Mouse (Mus musculus) frontal cortex, postnatal 14 days (tissue): ENCODE data around the gene Il2rg.
A peak's percentile ranks its signal among the peaks of the same experiment; 100 is the strongest.

Experiments
- DNase-seq, 2 experiments: peaks; one replicate each; pipeline ENCODE4 v3.0.0; 2022; ENCODE audit warnings: low spot score in 2 of 2

The Il2rg gene

GRCm38 (mm10) chrX:101268025-101268754 is at the start of gene Il2rg:
TSS of gene Il2rg (minus strand) at chrX:101268255.
- no peak for DNase-seq

DNA sequence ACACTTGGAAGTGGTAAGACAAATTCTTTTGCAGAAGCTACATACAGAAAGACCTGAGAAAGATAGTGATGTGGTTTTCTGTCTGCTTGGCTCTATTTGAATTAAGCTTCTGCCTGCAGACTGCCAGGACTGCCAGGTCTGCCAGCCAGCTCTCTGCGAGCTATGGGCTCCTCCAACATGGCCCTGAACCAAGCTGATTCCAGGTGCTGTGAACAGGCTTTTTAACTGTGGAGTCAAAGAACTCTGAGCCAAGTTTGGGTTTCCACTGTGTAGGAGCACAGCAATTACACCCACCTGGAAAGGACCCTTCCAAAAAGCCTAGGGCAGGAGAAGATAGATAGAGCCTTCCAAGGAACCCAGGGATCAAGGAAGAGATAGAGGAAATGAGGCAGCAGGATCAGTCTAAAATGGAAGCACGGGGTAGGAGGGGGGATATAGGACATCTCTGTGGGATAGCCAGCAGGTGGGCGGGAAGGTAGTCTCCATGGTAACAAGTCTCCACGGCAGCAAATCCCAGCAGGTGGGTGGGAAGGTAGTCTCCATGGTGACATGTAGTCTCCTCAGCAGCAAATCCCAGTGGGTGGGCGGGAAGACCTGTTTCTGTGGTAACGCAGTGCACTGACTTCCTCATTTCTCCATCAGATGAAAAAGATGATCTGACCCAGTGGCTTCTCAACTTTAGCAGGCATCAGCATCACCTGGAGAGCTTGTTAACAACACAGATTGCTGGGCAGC is 45.7 kb upstream of the Il2rg start:
- DNase-seq: peak; percentile 64 to 78

- DNase-seq: no peak
Measured at GRCm38 (mm10) chrX:101309299-101309698, 41.2 kb upstream of the Il2rg start.

DNA sequence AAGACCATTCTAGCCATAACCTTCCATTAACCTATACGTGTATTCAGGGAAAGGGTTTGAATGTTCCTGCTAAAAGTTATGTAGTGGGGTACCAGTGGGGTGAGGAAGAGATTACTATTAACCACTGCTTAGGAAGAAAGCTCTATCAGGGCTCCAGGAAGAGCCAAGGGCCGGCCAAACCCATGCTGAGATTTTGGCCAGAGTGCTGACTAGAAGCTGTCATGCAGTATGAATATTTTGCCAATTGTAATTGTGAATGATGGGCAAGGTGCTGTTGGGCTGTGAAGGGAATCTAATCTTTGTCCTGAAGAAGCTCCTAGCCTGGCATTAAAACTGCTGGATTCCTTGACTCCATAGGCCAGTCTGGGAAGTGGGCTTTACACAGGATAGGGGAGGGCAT is 36.6 kb upstream of the Il2rg start:
- DNase-seq: no peak

- DNase-seq: no peak
Measured at GRCm38 (mm10) chrX:101301654-101302053, 33.6 kb upstream of the Il2rg start.

DNA sequence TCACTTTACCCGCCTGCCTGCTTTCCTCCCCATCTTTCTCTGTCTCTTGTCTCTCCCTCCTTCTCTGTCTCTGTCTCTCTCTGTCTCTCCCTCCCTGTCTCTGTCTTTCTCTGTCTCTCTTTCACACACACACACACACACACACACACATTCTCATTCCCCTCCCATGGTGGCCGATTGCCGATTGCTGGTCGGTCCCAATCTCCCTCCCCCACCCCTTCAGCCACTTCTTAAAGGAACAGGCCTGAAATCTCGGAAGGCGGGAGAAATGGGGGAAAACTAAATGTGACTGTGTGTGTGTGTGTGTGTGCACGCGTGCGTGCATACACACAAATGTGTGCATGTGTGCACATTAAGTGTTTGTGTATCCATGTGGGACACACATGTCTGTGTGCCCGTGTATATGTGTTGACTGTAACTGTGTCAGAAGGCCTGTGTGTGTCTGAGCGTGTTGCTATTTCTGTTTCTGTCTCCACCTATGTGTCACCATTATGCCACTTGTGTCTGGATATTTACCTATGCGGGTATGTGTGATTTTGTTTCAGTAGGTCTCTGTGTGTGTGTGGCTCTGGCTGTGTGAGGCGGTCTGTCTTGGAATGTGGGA is 32.5 kb upstream of the Il2rg start:
- DNase-seq: no peak

DNA sequence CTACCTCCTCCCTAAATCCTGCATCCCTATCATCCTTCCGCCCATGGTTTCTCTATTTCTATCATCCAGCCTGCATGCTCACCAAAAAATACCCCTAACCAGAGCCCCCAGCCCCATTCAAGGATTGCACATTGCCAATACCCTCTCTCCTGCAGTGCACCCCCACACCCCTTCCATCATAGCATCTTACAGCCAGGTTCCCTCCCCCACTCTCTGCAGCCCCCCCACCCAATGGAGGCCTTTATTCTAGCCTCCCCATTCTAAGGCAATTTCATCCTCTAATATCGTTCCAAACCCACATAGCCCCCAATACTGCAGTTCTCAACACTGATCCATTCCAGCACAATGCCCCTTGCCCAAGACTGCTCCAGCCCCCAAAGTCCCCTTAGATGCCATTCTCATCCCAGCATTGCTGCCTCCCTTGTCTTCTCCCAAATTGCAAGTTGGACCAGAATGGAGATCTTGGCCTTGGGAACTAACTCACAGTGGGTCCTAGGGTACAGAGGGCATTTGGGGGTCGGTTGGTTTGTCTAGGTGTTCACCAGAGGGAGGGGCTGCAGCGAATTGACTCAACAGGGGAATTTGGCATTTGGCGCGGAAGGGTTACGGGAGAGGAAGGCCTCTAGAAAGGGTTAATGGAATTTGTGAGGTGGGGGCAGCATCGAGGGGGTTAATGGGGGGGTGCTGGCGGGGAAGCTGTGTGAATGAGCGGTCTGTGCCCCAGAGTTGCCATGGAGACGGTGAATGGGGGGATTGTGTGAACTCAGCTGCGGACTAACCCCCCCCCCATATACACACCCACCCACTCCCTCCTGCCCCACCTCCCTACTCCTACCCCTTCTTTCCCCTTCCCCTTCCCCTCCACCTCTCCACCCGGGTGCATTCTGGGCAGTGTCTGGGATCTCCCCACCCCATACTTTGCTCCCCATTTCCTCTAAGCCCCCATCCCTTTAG is 31.7 kb upstream of the Il2rg start:
- DNase-seq: no peak

- no peak for DNase-seq
Measured at GRCm38 (mm10) chrX:101299055-101299454, 31.0 kb upstream of the Il2rg start, which contains the start of gene Nlgn3. TSS of gene Nlgn3 (plus strand) at chrX:101299168.

- DNase-seq: no peak
Measured at GRCm38 (mm10) chrX:101290111-101290510, 22.1 kb upstream of the Il2rg start.

- no peak for DNase-seq
Measured at GRCm38 (mm10) chrX:101289037-101289436, 21.0 kb upstream of the Il2rg start.

DNA sequence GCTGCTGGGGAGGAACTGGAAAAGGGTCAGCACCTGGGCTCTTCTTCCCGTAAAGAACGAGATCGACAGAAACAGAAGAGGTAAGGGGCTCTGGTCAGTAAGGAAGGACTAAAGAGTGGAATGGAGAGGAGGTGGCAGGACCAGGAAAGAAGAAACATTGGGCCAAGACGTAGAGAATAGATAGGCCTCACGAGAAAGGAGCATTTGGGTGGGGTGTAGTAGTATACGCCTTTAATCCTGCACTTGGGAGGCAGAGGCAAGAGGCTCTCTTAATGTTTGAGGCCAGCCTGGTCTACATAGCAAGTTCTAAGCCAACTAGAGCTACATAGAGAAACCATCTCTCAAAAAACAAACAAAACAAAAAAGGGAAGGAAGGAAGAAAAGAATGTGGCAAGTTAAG is 20.4 kb upstream of the Il2rg start:
- no peak for DNase-seq

DNA sequence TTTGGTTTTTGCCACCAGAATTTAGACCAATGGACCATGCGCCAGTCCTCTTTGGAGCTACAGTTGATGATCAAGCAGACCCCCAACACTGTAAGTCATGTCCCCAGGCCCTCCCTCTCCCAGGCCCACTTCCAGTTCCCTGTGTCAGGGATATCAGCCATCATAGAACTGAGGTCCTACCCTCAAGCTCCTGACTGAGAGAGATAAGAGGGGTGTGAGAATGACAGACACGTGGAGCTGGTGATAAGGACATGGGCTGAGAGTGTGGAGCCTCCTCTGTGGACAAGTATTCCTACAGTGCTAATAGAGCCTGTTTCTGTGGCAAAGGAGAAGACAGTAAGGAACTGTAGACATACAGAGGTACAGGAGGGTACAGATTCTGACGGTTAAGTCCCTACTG is 19.5 kb upstream of the Il2rg start:
- DNase-seq: no peak

DNA sequence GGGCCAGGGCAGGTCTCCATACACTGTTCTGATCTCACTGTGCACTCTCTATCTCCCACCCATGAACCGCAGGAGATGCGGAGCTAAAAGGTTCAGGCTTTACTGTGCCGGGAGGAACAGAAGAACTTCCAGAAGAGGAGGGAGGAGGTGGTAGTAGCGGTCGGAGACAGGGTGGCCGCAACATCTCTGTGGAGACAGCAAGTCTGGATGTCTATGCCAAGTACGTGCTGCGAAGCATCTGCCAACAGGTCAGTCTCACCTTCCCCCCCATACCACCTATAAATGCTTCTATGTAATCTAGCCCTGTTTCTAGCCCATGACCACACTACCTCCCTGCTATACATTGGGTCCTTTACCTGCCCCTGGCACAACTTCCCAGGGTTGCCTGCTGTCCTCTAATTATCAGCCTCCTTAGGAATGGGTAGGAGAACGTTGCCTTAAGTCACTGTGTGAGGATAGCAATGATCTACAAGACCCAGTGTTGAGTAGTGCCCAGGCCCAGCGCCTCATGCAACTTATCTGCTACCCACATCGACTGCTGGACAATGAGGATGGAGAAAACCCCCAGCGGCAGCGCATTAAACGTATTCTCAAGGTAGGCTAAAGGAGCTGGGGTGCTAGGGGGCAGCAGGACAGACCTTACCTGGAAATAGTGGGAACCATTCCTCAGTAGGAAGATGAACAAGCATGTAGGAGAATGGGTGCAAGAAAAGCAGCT is 18.1 kb upstream of the Il2rg start:
- no peak for DNase-seq

GRCm38 (mm10) chrX:101285534-101285933 is 17.5 kb upstream of the Il2rg start:
- peak in 1 of 2 experiments; percentile 48 for DNase-seq

GRCm38 (mm10) chrX:101282813-101283212 is 14.8 kb upstream of the Il2rg start:
- DNase-seq: no peak

DNA sequence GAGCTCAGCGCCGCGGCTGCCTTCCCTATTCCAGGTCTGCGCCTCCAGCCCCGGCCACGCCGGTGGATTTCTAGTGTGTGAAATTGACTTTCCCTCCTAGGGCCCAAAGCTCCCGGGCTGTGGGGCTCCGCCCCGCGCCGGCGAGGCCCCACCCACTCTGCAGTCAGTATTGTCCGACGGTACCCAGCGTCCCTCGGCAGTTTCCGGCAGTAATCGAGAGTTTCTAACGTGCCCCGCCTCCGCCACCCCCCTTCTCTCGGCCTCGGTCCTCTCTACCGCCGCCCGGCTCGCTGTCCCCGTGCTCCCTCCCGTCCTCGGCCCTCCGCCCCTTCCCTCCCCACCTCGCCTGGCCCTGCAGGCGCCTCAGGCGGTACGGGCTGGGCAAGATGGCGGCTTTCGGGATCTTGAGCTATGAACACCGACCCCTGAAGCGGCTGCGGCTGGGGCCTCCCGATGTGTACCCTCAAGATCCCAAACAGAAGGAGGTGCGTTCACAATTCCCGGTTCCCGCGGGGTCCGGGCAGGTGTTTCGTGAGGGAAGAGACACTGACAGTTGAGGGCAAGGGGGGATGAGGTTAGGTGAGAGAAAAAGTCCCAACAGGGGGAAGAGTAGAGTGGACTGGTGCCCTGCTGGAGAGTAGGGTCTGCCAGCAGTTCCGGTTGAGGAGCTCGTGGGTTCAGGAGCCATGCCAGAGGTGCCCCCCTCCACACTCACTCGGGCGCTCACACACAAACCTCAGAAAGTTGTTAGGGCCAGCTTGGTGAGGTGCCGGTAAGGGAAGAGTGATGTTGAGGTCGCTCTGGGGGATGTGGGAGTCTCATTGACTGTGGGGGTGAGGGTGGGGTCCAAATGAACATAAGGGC is 6.1 kb upstream of the Il2rg start, which contains the start of gene Med12:
Gene Med12, plus strand, starts transcription at position 156 of the 864 bp plus-strand sequence.
- DNase-seq: peak; percentile 60 to 67

DNA sequence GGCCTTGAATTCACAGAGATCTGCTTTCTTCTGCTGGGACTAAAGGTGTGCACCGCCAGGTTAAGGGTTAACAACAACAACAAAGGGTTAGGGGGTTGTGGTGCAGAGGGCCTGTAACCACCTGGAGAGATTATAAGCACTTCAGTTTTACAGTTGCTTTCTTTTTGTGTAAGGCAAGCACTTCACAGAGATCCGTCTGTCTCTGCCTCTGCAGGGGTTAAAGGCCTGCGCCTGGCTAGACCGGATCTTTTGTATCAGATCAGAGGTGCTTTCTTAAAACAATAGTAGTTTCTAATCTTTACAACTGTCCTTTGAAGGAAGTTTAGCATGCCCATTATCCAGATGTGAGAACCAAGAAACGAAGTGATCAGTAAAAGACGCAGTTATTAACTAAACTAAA is 5.4 kb upstream of the Il2rg start:
- no peak for DNase-seq

DNA sequence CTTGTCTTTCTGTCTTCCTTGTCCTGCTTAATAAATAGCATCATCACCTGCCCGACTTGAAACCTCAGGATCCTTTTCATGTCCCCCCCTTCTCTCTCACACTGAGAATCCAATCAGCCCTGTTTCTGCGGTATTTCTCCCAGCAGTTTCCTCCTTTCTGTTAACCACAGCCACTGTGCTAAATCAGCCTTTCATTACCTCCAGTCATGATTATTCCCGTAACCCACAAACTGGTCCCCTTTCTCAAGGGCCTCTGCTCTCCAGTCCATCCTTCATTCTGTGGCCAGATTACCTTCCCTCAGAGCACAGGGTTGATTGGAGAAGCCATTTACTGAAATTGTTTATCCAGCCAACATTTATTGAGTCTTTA is 685 bp upstream of the Il2rg start, which contains the start of gene Gm20489:
Gene Gm20489, minus strand, starts transcription at position 269 of the 370 bp plus-strand sequence.
- no peak for DNase-seq

- no peak for DNase-seq
Measured at GRCm38 (mm10) chrX:101266631-101267030, 1.4 kb downstream of the Il2rg start.

DNA sequence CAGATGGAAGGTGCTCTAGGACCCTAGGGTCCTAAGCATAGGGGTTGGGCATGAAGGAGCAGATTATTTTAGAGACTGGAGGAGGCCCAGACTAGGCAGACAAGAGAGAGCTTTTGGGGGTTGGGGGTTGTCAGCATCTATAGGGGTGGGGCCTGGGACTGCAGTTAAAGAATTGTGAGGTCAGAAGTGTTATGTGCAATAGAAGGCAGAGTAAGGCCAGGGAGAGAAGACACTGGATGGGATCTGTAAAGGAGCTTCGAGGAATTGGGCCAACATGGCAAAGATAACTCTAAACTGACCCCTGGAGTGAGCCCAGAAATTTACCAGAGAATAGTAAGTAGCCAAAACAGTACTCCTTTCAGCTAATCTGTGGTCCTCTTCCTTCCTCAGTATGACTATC is 4.2 kb downstream of the Il2rg start, which contains the start of gene Gm614:
Gene Gm614, minus strand, starts transcription at position 101 of the 400 bp plus-strand sequence.
- DNase-seq: no peak
